Mouse (Mus musculus) adrenal gland, adult 18-20 months (tissue): ENCODE results near the gene Kcnd3. TPM values are rescaled to one million over a fixed set of nuclear protein-coding genes. Genes with fewer than 3 reads are reported as not detected.
A peak's percentile ranks its signal among the peaks of the same experiment; 100 is the strongest.

Experiments
- DNase-seq, 2 experiments: peaks; one replicate each; pipeline ENCODE4 v3.0.0; 2021 to 2022; ENCODE audit warnings: low spot score in 2 of 2
- long read RNA-seq, 2 experiments: library from polyadenylated mRNA; stranded (forward); transcript quantifications; one replicate each; pipeline ENCODE4 v2.0.0; 2021
- total RNA-seq, 2 experiments: library from RNA; stranded (reverse); gene quantifications; 1 replicate in 1 of 2; 2 replicates in 1 of 2; pipeline ENCODE4 v1.2.3; 2021

Gene Kcnd3
- total RNA-seq, result 1 to 10 TPM; 4.2 to 9.3 TPM
- long read RNA-seq, experiment 1, partial matches to known transcripts, result 0 of 2 reads
- long read RNA-seq, experiment 1, other reads (novel, unspliced or antisense), result 2 of 2 reads
- long read RNA-seq, experiment 2, partial matches to known transcripts, result 1 of 2 reads
- long read RNA-seq, experiment 2, other reads (novel, unspliced or antisense), result 1 of 2 reads

- DNase-seq, result peak; percentile 51 to 54
These were observed at the start of gene Kcnd3 for GRCm38 (mm10) chr3:105451627-105452555. Kcnd3 (plus strand) TSS chr3:105452330.

- DNase-seq, result no peak
These were observed 49.5 kb upstream of the Kcnd3 start for GRCm38 (mm10) chr3:105402676-105403075.

GRCm38 (mm10) chr3:105403410-105404076 lies 48.6 kb upstream of the Kcnd3 start:
- no peak for DNase-seq

DNA sequence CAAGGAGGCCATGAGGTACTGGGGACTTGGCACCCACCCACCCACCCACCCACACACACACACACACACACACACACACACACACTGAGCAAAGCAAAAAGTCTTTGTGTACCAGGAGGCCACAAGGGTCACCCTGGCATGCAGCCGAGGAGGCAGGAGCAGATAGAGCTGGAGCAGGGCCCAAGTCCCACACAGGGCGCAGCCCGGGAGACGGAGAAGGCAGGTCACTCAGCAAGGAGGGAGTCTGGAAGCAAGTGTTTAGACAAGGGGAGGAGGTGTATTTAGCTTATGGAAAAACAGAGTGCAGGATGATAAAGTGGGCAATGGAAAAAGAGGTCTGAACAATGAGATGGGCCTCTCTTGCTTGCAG lies 48.1 kb upstream of the Kcnd3 start:
- DNase-seq, result no peak

GRCm38 (mm10) chr3:105405516-105405915 lies 46.6 kb upstream of the Kcnd3 start:
- DNase-seq, result no peak

DNA sequence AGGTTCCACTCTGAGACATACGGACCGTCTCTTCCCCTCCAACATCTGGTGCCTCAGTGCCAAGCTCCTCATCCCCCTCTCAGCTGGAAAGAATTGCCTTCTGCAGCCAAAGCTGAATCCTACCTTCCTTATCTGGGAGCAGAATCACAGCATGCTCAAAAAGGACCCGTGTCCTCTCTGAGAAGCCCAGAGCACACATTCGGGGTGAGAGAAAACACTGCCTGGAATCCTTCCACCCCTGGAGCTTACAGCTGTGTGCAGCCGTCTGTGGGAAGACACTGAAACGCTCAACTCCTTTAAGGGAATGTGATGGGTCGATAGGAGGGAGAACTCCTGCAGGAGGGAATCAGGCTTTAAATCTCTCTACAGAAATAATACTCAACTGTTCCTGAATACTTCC lies 46.1 kb upstream of the Kcnd3 start:
- DNase-seq, result no peak

GRCm38 (mm10) chr3:105408211-105408610 lies 43.9 kb upstream of the Kcnd3 start:
- no peak for DNase-seq

DNA sequence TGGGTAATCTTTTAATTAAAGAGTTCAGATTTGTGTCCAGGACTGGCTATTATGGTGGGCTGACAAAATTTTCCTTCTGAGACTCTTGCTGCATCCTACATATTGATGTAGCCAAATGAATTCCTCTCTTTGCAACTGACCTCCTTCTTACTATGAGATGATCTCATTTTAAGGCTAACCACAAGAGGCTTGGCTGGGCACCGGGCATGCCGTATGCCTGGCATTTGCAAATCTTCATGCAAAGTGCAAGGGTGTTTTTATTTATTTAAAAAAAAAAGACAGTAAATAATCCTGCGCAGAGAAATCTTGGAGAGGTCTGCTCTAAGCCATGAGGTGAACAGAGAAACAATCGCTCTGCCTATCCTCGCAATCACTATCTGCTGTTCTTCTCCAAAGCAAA lies 41.3 kb upstream of the Kcnd3 start:
- DNase-seq, result no peak

DNA sequence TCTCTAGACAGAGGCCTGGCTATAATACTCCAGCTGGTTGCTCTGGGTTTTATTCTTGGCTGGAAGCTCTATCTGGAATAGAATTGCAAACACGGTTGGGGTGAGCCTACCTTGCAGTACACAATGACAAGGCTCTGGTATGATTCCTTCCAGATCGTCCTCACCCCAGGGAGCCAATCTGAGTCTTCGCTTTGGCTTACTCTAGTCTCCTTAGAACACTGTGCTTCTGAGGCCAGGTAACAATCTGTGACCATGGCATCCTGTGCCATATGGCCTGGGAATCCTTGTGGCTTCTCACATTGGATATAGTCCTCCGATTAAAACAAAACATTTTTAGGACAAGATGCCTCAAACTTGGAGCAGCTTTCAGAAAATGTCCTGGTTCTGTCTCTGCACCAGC lies 40.4 kb upstream of the Kcnd3 start:
- no peak for DNase-seq

GRCm38 (mm10) chr3:105412229-105412628 lies 39.9 kb upstream of the Kcnd3 start:
- peak in 1 of 2 experiments; percentile 49 for DNase-seq

GRCm38 (mm10) chr3:105412681-105413080 lies 39.4 kb upstream of the Kcnd3 start:
- DNase-seq, result no peak

DNA sequence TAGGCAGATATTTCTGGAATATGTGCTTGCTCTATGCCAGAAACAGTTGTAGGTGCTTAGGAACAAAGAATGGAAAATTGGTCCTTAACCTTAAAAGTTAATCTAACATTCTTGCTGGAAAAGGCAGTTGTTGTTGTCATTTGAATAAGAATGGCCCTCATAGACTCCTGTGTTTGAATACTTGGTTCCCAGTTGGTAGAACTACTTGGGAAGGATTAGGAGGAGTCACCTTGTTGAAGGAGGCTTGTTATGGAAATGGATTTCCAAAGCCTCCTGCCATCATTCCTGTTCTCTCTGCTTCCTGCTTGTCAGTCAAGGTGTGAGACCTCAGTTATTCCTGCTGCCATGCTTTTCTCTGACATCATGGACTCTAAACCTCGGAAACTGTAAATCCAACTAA lies 33.7 kb upstream of the Kcnd3 start:
- DNase-seq, result no peak

GRCm38 (mm10) chr3:105422391-105422790 lies 29.7 kb upstream of the Kcnd3 start:
- no peak for DNase-seq

DNA sequence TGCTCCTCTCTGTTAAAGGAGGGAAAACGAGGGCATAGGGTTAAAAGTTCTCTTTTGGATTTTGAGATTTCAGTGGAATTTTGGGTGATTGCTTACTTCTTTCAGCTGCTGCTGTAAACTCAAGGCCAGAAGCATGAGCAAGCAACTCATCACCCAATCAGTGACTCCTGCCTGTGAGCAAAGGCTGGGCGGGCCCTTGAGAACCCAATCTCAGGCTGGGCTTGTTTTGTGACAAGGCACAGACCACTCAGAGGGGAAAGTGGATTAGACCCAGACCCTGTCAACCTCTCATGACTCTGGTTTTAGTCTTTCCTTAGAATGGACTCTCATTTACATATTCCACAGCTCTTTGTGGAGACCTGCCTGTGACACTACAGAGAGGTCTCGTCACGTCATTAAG lies 28.7 kb upstream of the Kcnd3 start:
- no peak for DNase-seq

DNA sequence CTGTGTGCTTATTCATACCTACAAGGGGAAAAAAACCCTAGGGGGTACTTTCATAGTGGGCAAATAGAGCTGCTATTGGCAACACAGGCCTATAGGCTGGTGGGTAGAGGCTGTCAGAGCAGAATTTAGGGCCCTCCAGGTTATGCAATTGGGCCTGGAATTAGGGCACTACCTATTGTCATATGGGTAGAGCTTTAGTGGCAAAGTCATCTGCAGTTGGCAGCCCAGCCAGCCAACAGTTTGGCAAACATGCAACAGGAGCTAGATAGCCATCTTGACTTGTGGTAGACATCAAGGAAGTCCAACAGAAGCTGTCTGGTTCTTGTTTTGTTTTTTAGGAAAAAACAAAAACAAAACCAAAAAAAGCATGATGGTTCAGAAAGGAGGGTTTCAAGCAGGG lies 23.5 kb upstream of the Kcnd3 start:
- DNase-seq, result no peak

DNA sequence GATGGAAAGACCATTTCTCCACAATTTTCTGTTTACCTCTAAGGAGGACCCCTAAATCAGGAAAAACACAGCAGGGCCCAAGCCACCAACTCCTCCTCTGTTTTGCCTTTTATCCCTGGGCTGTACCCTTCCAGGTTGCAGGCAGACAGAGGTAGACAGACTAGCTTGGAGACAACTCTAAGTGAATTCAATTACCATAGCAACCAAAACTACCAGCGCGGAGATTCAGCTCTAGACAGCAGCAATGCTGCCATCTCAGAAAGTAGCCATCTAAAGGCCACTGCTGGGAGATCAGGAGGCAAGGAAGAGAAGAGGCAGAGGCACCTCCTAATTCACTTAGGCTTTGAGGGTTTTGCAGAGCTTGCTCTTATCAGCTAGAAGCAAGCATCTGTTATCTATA lies 15.7 kb upstream of the Kcnd3 start:
- no peak for DNase-seq

DNA sequence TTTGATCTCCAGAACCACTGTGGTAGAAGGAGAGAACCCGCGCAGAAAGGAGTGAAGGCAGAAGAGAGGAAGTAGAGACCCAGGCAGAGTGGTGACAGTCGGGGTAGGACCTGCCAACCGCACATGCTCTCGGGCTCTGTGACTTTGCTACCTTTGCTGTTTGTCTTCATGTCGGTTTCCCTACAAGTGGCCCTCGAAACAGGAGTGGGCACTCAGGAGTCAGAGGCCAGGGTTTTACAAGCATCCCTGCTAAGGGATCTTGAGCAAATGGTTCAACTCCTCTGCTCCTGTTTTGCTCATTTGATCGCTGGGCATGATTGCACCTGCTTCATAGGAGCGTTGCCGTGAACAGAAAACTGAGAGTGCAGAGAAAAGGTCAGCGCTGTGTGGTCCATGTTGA lies 15.2 kb upstream of the Kcnd3 start:
- no peak for DNase-seq

DNA sequence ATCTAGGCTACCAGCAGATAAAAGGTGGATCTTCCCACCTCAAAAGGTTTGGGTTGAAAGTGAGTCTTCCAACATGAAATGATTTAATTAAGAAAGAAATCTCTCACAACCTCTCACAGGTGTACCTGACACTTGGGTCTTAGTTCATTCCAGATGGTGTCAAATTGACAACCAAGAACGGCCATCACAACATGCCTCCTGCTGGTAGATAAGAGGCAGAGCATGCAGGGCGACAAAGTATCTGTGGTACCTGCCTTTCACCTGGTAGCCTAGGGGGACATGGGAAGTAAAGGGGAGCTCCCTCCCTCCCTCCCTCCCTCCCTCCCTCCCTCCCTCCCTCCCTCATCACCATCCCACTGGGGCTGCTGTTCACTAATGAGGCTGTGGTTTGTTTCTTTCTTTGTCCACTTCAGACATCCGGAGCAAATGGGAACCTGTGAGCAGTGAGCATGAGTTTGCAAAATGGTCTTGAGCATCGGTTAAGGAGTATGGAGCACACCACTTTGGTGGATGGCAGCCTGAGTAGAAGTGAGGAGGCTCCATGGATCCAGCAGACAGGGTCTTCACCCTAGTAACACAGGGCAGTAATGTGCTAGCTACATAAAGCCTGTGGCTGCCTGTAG lies 11.1 kb upstream of the Kcnd3 start:
- no peak for DNase-seq

DNA sequence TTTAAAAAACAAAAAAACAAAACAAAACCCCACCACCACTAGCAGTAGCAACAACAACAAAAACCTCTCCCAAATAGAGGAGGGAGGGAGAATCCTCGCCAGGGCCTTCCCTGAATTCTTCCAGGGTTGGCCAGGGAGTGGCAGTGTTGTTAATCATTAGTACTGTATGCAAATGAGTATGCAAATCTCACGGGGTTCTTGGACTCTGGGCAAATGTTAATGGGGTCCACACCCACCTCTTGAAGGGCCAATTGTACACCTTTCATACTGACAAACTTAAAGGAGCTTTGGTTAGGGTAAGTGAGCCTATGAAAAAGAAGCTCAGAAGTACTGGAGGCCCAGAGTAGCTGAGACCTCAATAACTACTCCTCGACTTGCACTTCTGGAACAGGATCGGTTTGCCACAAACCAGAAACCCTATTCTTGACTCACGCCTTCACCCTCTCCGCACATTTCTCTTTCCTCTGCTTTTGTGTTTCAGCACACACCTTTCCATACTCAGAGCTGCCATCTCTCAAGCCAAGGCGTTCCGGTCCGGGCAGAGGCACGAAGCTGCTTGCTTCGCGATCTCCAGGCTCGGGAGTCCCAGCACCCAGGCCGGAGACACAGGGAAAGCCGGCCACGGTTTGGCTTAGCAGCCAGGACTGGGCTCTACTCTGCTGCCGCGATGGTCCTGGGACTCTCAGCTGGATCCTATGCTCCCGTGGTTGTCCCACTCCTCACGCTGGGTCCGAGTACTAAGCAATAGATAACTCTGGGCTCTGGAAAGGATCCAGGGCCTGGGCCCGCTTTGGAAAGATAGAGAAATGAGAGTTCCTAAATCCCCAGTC lies 1.3 kb upstream of the Kcnd3 start:
- DNase-seq, result peak; percentile 20 to 27

GRCm38 (mm10) chr3:105452556-105453213 lies 555 bp downstream of the Kcnd3 start:
- peak; percentile 24 to 34 for DNase-seq
